Mouse (Mus musculus) spleen, adult 18-20 months (tissue): Measurements from ENCODE around the gene Otud3.
A peak's percentile ranks its signal among the peaks of the same experiment; 100 is the strongest.
"Not testable (repeated sequence)": the region's sequence is repeated elsewhere in the genome, so short reads cannot be mapped to it uniquely, and the experiment has no call there.

Experiments
- DNase-seq, 2 experiments: peaks; one replicate each; pipeline ENCODE4 v3.0.0; 2022; ENCODE audit warnings: mixed read lengths in 2 of 2

Gene Otud3

DNA sequence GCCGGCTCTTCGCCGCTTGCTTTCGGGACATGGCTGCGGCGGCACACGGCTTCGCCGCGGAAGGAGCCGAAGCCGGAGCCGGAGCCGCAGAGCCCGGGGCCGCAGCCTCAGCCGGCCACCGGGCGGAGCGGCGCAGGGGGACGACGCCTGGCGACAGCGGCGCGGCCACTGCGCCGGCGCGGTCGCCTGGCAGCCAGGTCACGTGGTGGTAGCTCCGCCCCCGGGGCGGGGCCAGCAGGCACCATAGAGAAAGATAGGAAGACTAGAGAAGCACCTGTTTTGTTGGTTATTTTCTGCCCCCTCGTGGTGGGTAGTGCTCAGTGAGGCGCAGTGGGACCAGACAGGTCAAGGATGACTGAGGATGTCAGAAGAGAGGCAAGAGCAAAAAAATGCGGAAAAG is at the start of gene Otud3:
Gene Otud3 (minus strand): TSS at position 149 of the 400 bp plus-strand sequence.
- DNase-seq: peak; percentile 95 to 97

GRCm38 (mm10) chr4:138962719-138963118 is 49.0 kb upstream of the Otud3 start:
- DNase-seq: no peak

- DNase-seq: no peak
Observed at GRCm38 (mm10) chr4:138959926-138960325, 46.2 kb upstream of the Otud3 start.

GRCm38 (mm10) chr4:138959120-138959519 is 45.4 kb upstream of the Otud3 start:
- DNase-seq: no peak

GRCm38 (mm10) chr4:138958612-138959011 is 44.9 kb upstream of the Otud3 start:
- DNase-seq: no peak

DNA sequence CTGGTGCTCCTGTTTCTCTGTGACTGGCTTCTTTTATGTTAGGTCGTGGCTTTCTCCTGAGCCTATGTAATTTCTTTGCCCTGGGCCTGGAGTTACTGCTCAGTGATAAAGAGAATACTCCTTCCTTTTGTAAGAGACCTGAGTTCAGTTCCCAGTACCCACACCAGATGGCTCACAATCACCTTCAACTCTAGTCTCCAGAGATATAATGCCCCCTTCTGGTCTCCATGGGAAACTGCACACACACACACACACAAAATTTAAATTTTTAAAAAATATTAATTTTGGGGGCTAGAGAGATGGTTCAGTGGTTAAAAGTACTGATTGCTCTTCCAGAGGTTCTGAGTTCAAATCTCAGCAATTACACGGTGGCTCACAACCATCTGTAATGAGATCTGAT is 34.5 kb upstream of the Otud3 start:
- no peak for DNase-seq

DNA sequence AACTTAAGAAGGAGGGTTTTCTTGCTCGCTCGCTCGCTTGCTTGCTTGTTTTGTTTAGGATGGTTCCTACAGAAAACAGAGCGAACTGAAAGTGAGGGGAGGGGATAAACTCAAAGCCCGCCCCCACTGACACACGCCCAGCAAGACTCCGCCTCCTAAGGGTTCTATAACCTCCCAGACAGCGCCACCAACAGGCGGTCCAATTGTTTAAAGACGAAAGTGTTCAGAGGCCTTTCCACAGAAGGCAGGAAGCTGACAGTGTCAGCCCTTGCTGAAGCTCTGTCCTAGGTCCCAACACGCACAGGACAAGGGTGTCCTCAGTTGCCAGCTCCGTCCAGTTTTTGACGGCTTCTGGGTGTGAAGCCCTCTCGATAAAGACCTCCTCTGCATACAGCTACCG is 30.0 kb upstream of the Otud3 start:
- DNase-seq: peak; percentile 77 to 93

- no peak for DNase-seq
Observed at GRCm38 (mm10) chr4:138941966-138942365, 28.2 kb upstream of the Otud3 start.

- DNase-seq: no peak
Observed at GRCm38 (mm10) chr4:138941401-138941800, 27.7 kb upstream of the Otud3 start.

GRCm38 (mm10) chr4:138939481-138939880 is 25.7 kb upstream of the Otud3 start:
- DNase-seq: no peak

- DNase-seq: no peak
Observed at GRCm38 (mm10) chr4:138938495-138939269, 24.9 kb upstream of the Otud3 start.

- DNase-seq: no peak
Observed at GRCm38 (mm10) chr4:138934456-138935145, 20.9 kb upstream of the Otud3 start.

- no peak for DNase-seq
Observed at GRCm38 (mm10) chr4:138933862-138934261, 20.1 kb upstream of the Otud3 start.

GRCm38 (mm10) chr4:138925561-138925960 is 11.8 kb upstream of the Otud3 start:
- no peak for DNase-seq

DNA sequence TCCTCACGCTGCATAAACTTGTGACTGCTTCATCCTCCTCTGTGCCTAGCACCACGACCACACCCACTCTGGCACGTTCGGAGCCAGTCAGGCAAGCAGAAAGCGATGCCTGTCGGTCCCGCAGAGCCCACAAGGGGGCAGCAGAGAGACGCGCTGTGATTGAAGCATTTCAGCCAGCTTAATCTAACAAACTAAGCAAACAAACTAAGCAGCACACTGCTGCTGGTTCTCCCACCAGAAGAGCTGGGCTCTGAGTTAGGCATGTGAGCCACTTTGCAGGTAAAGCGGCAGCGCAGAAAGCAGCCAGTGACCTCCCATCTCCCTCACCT is 8.3 kb upstream of the Otud3 start:
- peak; percentile 77 to 93 for DNase-seq

- DNase-seq: no peak
Observed at GRCm38 (mm10) chr4:138921254-138922130, 7.7 kb upstream of the Otud3 start.

DNA sequence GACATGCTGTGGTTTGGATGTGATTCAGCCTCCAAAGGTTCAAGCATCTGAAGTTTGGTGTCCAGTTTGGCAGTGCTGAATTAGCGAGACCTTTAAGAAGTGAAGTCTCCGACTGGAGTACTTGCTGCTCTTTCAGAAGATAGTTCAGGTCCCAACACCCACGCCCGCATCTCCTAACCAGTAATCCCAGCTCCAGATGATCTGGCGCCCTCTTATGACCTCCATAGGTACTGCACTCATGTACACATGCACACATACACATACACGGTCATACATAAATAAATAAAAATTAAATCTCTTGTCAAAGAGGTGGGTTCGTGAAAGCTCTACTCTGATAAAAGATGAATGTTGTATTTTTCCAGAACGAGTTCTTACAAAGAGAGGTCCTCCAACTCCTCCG is 3.5 kb upstream of the Otud3 start:
- DNase-seq: no peak

- peak in 1 of 2 experiments; percentile 45 for DNase-seq
Observed at GRCm38 (mm10) chr4:138913141-138913787, 481 bp downstream of the Otud3 start.

GRCm38 (mm10) chr4:138905624-138906337 is 8.0 kb downstream of the Otud3 start:
- DNase-seq: no peak

GRCm38 (mm10) chr4:138899361-138899760 is 14.4 kb downstream of the Otud3 start:
- DNase-seq: no peak

DNA sequence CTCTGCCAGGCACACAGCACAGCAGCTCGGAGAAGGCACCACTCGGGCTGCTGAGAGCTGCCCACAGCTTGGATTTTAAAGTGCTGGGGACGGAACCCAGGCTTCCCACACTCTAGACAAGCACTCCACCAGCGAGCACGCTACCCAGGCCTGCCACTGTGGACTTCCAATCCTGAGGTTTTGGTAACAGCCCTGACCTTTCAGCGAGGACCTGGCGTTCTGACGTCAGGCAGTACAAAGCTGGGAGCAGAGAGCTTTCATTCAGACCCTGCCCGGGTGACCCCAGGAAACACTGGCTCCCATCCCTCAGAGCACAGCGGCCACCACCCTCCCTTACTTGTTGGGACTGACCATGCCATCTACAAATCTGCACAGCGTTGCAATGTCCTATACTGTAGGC is 20.0 kb downstream of the Otud3 start:
- DNase-seq: not testable (repeated sequence)

DNA sequence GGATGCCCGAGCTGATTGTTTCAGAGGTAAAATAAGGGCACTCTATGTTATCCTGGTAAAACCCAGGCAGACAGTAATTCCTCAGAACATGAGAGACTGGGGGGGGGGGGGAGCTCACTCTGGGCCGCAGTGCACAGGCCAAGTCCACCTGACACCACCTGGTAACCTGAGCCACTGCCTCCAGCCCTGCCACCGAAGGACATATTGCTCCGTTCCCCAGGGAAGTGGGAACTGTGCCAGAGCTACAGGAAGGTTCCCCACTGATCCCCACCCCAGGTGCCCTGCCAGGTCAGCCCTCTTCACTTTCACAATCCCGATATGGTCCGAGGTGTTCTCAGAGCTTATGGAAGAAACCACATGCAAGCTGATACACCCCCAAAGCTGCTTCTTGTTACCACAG is 21.1 kb downstream of the Otud3 start:
- DNase-seq: no peak
